Mouse (Mus musculus): ENCODE measurements around the gene Blm. TPM values are rescaled to one million over a fixed set of nuclear protein-coding genes. Genes with fewer than 3 reads are reported as not detected.

The Blm gene
- 17.5 and 18.5 TPM in 2 replicates for polyA plus RNA-seq (2015; fragmentation: Nextera tagmentation; extraction: Ambion mirVana)

GRCm38 (mm10) chr7:80535009-80535744, at the start of gene Blm:
TSS of gene Blm (minus strand) at chr7:80535119.
- peaks cover 12% of the 10 kb centered on the region for H3K4me1 ChIP-seq
- H3K36me3 ChIP-seq, result no peaks in the 10 kb centered on the region
- peak; percentile 100 for ATAC-seq (ENCODE audit: insufficient number of reproducible peaks, low FRiP score, low TSS enrichment, low read depth)
- no peaks in the 10 kb centered on the region for H3K9me3 ChIP-seq (replicated peaks)
- under 1% methylated on average over 43 of the region's 43 CpGs for WGBS
- peak within 1 kb of the TSS; percentile 64 for H3K9ac ChIP-seq
- H3K27me3 ChIP-seq, result no peaks in the 10 kb centered on the region
- H3K4me3 ChIP-seq (replicated peaks), result peak within 1 kb of the TSS; percentile 76
- peak within 1 kb of the TSS; percentile 95 for H3K27ac ChIP-seq (replicated peaks)
- peak within 1 kb of the TSS; percentile 92 for H3K4me2 ChIP-seq (replicated peaks)

GRCm38 (mm10) chr7:80583981-80584380, 49.1 kb upstream of the Blm start:
- Histone ChIP-seq H3K4me2 (replicated peaks) (no peak overlapping the region), H3K9me3 (replicated peaks) (no peaks in the 10 kb centered on the region), H3K27me3 (0 out of 2 replicates have a peak, but pooled peaks cover 3% of the 10 kb centered on the region), H3K9ac (no peak overlapping the region), H3K27ac (replicated peaks) (no peak overlapping the region), H3K4me3 (replicated peaks) (no peak overlapping the region), H3K36me3 (peaks cover 8% of the 10 kb centered on the region), H3K4me1 (peaks cover 24% of the 10 kb centered on the region)
- ATAC-seq (ENCODE audit: insufficient number of reproducible peaks, low FRiP score, low TSS enrichment, low read depth), result no peak; the same call in 1 of the 2 replicates
- 32% methylated on average over 6 of the region's 6 CpGs for WGBS

- 56% methylated on average over 20 of the region's 20 CpGs for WGBS
- Histone ChIP-seq H3K9me3 (replicated peaks) (no peaks in the 10 kb centered on the region), H3K4me1 (peaks cover 24% of the 10 kb centered on the region), H3K4me2 (replicated peaks) (no peak overlapping the region), H3K9ac (no peak overlapping the region), H3K27me3 (0 out of 2 replicates have a peak, but pooled peaks cover 3% of the 10 kb centered on the region), H3K4me3 (replicated peaks) (no peak overlapping the region), H3K27ac (replicated peaks) (no peak overlapping the region), H3K36me3 (no peaks in the 10 kb centered on the region)
- no peak for ATAC-seq (ENCODE audit: insufficient number of reproducible peaks, low FRiP score, low TSS enrichment, low read depth)
Observed at GRCm38 (mm10) chr7:80582821-80583451, 48.0 kb upstream of the Blm start.

- Histone ChIP-seq H3K36me3 (no peaks in the 10 kb centered on the region), H3K4me2 (replicated peaks) (no peak overlapping the region), H3K9ac (no peak overlapping the region), H3K27ac (replicated peaks) (no peak overlapping the region), H3K27me3 (0 out of 2 replicates have a peak, but pooled peaks cover 3% of the 10 kb centered on the region), H3K4me1 (peaks cover 15% of the 10 kb centered on the region), H3K4me3 (replicated peaks) (no peak overlapping the region), H3K9me3 (replicated peaks) (no peaks in the 10 kb centered on the region)
- WGBS, result 23% methylated on average over 6 of the region's 6 CpGs
- no peak for ATAC-seq (ENCODE audit: insufficient number of reproducible peaks, low FRiP score, low TSS enrichment, low read depth)
Observed at GRCm38 (mm10) chr7:80580368-80580767, 45.4 kb upstream of the Blm start.

- Histone ChIP-seq H3K27ac (replicated peaks) (no peak overlapping the region), H3K9me3 (replicated peaks) (no peaks in the 10 kb centered on the region), H3K4me2 (replicated peaks) (no peak overlapping the region), H3K4me1 (peaks cover 15% of the 10 kb centered on the region), H3K9ac (no peak overlapping the region), H3K36me3 (no peaks in the 10 kb centered on the region), H3K4me3 (replicated peaks) (no peak overlapping the region), H3K27me3 (0 out of 2 replicates have a peak, but pooled peaks cover 3% of the 10 kb centered on the region)
- WGBS, result 22% methylated on average over 14 of the region's 14 CpGs
- ATAC-seq (ENCODE audit: insufficient number of reproducible peaks, low FRiP score, low TSS enrichment, low read depth), result no peak
Observed at GRCm38 (mm10) chr7:80577417-80577980, 42.6 kb upstream of the Blm start.

GRCm38 (mm10) chr7:80576626-80577025, 41.7 kb upstream of the Blm start:
- H3K27me3 ChIP-seq, result no peaks in the 10 kb centered on the region
- H3K4me1 ChIP-seq, result peaks cover 15% of the 10 kb centered on the region
- H3K4me3 ChIP-seq (replicated peaks), result no peak overlapping the region
- H3K36me3 ChIP-seq, result no peaks in the 10 kb centered on the region
- H3K27ac ChIP-seq (replicated peaks), result no peak overlapping the region
- H3K4me2 ChIP-seq (replicated peaks), result no peak overlapping the region
- H3K9ac ChIP-seq, result no peak overlapping the region
- 65% methylated on average over 3 of the region's 3 CpGs for WGBS
- no peak for ATAC-seq (ENCODE audit: insufficient number of reproducible peaks, low FRiP score, low TSS enrichment, low read depth)
- no peaks in the 10 kb centered on the region for H3K9me3 ChIP-seq (replicated peaks)

GRCm38 (mm10) chr7:80575750-80576149, 40.8 kb upstream of the Blm start:
- no peaks in the 10 kb centered on the region for H3K9me3 ChIP-seq (replicated peaks)
- no peak overlapping the region for H3K4me2 ChIP-seq (replicated peaks)
- no peak overlapping the region for H3K9ac ChIP-seq
- peaks cover 12% of the 10 kb centered on the region for H3K4me1 ChIP-seq
- WGBS, result 72% methylated on average over 9 of the region's 9 CpGs
- no peaks in the 10 kb centered on the region for H3K27me3 ChIP-seq
- no peak for ATAC-seq (ENCODE audit: insufficient number of reproducible peaks, low FRiP score, low TSS enrichment, low read depth)
- H3K36me3 ChIP-seq, result no peaks in the 10 kb centered on the region
- H3K27ac ChIP-seq (replicated peaks), result no peak overlapping the region
- H3K4me3 ChIP-seq (replicated peaks), result no peak overlapping the region

- no peak for ATAC-seq (ENCODE audit: insufficient number of reproducible peaks, low FRiP score, low TSS enrichment, low read depth)
- H3K27ac ChIP-seq (replicated peaks), result no peak overlapping the region
- H3K9me3 ChIP-seq (replicated peaks), result no peaks in the 10 kb centered on the region
- H3K27me3 ChIP-seq, result no peaks in the 10 kb centered on the region
- H3K36me3 ChIP-seq, result no peaks in the 10 kb centered on the region
- H3K9ac ChIP-seq, result no peak overlapping the region
- no peak overlapping the region for H3K4me2 ChIP-seq (replicated peaks)
- 36% methylated on average over 3 of the region's 3 CpGs for WGBS
- no peak overlapping the region for H3K4me3 ChIP-seq (replicated peaks)
- peaks cover 4% of the 10 kb centered on the region for H3K4me1 ChIP-seq
Observed at GRCm38 (mm10) chr7:80573076-80573475, 38.2 kb upstream of the Blm start.

GRCm38 (mm10) chr7:80567982-80568381, 33.1 kb upstream of the Blm start:
- Histone ChIP-seq H3K36me3 (no peaks in the 10 kb centered on the region), H3K9me3 (replicated peaks) (no peaks in the 10 kb centered on the region), H3K4me2 (replicated peaks) (no peak overlapping the region), H3K27ac (replicated peaks) (no peak overlapping the region), H3K27me3 (no peaks in the 10 kb centered on the region), H3K9ac (no peak overlapping the region), H3K4me1 (no peaks in the 10 kb centered on the region), H3K4me3 (replicated peaks) (no peak overlapping the region)
- ATAC-seq (ENCODE audit: insufficient number of reproducible peaks, low FRiP score, low TSS enrichment, low read depth), result no peak
- 79% methylated on average over 8 of the region's 8 CpGs for WGBS

GRCm38 (mm10) chr7:80561931-80562330, 27.0 kb upstream of the Blm start:
- H3K9ac ChIP-seq, result no peak overlapping the region
- no peak for ATAC-seq (ENCODE audit: insufficient number of reproducible peaks, low FRiP score, low TSS enrichment, low read depth)
- no peaks in the 10 kb centered on the region for H3K9me3 ChIP-seq (replicated peaks)
- no peak overlapping the region for H3K4me3 ChIP-seq (replicated peaks)
- H3K4me2 ChIP-seq (replicated peaks), result no peak overlapping the region
- 50% methylated on average over 5 of the region's 5 CpGs for WGBS
- H3K36me3 ChIP-seq, result no peaks in the 10 kb centered on the region
- peaks cover 14% of the 10 kb centered on the region for H3K4me1 ChIP-seq
- no peaks in the 10 kb centered on the region for H3K27me3 ChIP-seq
- peak overlapping the region; percentile 63 for H3K27ac ChIP-seq (replicated peaks)

GRCm38 (mm10) chr7:80561271-80561670, 26.4 kb upstream of the Blm start:
- no peak overlapping the region for H3K4me2 ChIP-seq (replicated peaks)
- 48% methylated on average over 9 of the region's 9 CpGs for WGBS
- H3K9me3 ChIP-seq (replicated peaks), result no peaks in the 10 kb centered on the region
- H3K27me3 ChIP-seq, result no peaks in the 10 kb centered on the region
- H3K4me3 ChIP-seq (replicated peaks), result no peak overlapping the region
- H3K4me1 ChIP-seq, result peaks cover 14% of the 10 kb centered on the region
- peak overlapping the region; percentile 63 for H3K27ac ChIP-seq (replicated peaks)
- ATAC-seq (ENCODE audit: insufficient number of reproducible peaks, low FRiP score, low TSS enrichment, low read depth), result no peak
- no peak overlapping the region for H3K9ac ChIP-seq
- H3K36me3 ChIP-seq, result no peaks in the 10 kb centered on the region
